Mouse (Mus musculus) forebrain, embryonic 10.5 days (tissue): ENCODE data around the gene Nsun2. TPM values are rescaled to one million over a fixed set of nuclear protein-coding genes. Genes with fewer than 3 reads are reported as not detected.
A peak's percentile ranks its signal among the peaks of the same experiment; 100 is the strongest.

ENCODE experiments used
- DNase-seq: peaks from one replicate; pipeline ENCODE4 v3.0.0-alpha.2; 2017; ENCODE audit warnings: low spot score; ENCODE audit errors: extremely low spot score
- H3K27ac ChIP-seq: fragments of 300-500 bp; sonication (generic); 2 replicates; pipeline ENCODE4 v1.5.1; 2016; ENCODE audit warnings: mild to moderate bottlenecking
- H3K27me3 ChIP-seq: fragments of 300-500 bp; sonication (generic); 2 replicates; pipeline ENCODE4 v1.6.1; 2016; ENCODE audit warnings: mild to moderate bottlenecking; ENCODE audit not compliant: poor library complexity, severe bottlenecking
- H3K36me3 ChIP-seq: fragments of 300-500 bp; sonication (generic); replicated peaks from 2 replicates; pipeline ENCODE4 v1.6.1; 2016; ENCODE audit warnings: mild to moderate bottlenecking, moderate library complexity
- H3K4me1 ChIP-seq: fragments of 300-500 bp; sonication (generic); 2 replicates; pipeline ENCODE4 v1.6.1; 2016
- H3K4me3 ChIP-seq: fragments of 300-500 bp; sonication (generic); 2 replicates; pipeline ENCODE4 v1.5.1; 2016; ENCODE audit warnings: mild to moderate bottlenecking, moderate library complexity
- H3K9me3 ChIP-seq: fragments of 300-500 bp; sonication (generic); 2 replicates; pipeline ENCODE4 v1.6.1; 2016; ENCODE audit warnings: mild to moderate bottlenecking, moderate library complexity
- WGBS: fragments of 180-500 bp; shearing (Covaris S2); methylation state at CpG from one replicate; pipeline ENCODE4 v1.1.7; 2016; 5-methylcytosine and 5-hydroxymethylcytosine counted together
- polyA plus RNA-seq: library from polyadenylated mRNA; unstranded; fragments of >200 nt; fragmentation: Nextera tagmentation; extraction: Ambion mirVana; gene quantifications from 2 replicates; pipeline ENCODE4 v1.2.1, GENCODE M21; 2016

Nsun2 gene
- 171 and 175 TPM in 2 replicates for polyA plus RNA-seq

GRCm38 (mm10) chr13:69533405-69534333, at the start of gene Nsun2:
Gene Nsun2, plus strand, starts transcription at chr13:69533746.
- peak within 1 kb of the TSS; percentile 97 for H3K4me3 ChIP-seq
- peaks cover 63% of the 10 kb centered on the region for H3K4me1 ChIP-seq
- WGBS: 2% methylated on average over 152 of the region's 155 CpGs
- peak; percentile 60 for DNase-seq
- peak within 1 kb of the TSS; percentile 98 for H3K27ac ChIP-seq
- H3K36me3 ChIP-seq: peaks cover 31% of the 10 kb centered on the region
- no peaks in the 10 kb centered on the region for H3K27me3 ChIP-seq
- H3K9me3 ChIP-seq: no peaks in the 10 kb centered on the region

GRCm38 (mm10) chr13:69485326-69485725, 48.2 kb upstream of the Nsun2 start:
- 18% methylated on average over 6 of the region's 6 CpGs for WGBS
- no peak for DNase-seq
- H3K36me3 ChIP-seq: no peaks in the 10 kb centered on the region
- H3K27ac ChIP-seq: no peak overlapping the region
- no peaks in the 10 kb centered on the region for H3K9me3 ChIP-seq
- peaks cover 95% of the 10 kb centered on the region for H3K27me3 ChIP-seq
- H3K4me3 ChIP-seq: no peak overlapping the region
- peaks cover 43% of the 10 kb centered on the region for H3K4me1 ChIP-seq

DNA sequence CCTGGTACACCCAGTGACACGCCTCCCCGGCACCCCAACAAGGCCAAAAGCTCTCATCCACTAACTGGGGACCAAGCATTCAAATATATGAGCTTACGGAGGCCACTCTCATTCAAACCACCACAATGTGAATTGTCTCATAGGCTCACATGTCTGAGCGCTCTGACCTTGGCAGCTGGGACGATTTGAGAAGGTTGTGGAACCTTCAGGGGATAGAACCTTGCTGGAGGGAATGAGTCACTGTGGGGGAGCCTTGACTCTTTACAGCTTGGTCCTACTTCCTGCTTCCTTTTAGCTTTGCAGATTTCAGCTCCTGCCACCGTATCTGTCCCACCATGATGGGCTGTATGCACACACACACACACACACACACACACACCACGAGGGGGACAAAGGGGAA, 47.7 kb upstream of the Nsun2 start:
- no peak for DNase-seq
- Histone ChIP-seq H3K4me3 (no peak overlapping the region), H3K4me1 (peaks cover 41% of the 10 kb centered on the region), H3K27ac (no peak overlapping the region), H3K36me3 (no peaks in the 10 kb centered on the region), H3K9me3 (no peaks in the 10 kb centered on the region), H3K27me3 (peaks cover 90% of the 10 kb centered on the region)
- WGBS: 71% methylated on average over 7 of the region's 7 CpGs

DNA sequence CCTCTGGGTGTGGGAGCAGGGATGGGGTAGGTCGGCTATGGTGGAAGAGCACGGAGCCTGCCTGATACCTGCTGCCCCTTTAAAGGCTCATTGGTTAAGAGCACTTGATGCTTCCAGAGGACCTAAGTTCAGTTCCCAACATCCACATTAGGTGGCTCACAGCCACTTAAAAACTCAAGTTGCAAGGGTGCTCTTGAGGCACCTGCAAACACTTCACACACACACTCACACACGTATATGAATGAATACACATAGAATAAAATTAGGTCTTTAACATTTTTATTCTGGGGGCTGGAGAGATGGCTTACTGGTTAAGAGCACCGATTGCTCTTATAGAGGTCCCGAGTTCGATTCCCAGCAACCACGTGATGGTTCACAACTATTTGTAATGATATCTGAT, 46.4 kb upstream of the Nsun2 start:
- Histone ChIP-seq H3K27ac (no peak overlapping the region), H3K4me3 (no peak overlapping the region; the same call in 1 of the 2 replicates), H3K4me1 (peaks cover 28% of the 10 kb centered on the region), H3K27me3 (peaks cover 78% of the 10 kb centered on the region), H3K9me3 (no peaks in the 10 kb centered on the region), H3K36me3 (no peaks in the 10 kb centered on the region)
- no peak for DNase-seq
- 84% methylated on average over 7 of the region's 7 CpGs for WGBS

DNA sequence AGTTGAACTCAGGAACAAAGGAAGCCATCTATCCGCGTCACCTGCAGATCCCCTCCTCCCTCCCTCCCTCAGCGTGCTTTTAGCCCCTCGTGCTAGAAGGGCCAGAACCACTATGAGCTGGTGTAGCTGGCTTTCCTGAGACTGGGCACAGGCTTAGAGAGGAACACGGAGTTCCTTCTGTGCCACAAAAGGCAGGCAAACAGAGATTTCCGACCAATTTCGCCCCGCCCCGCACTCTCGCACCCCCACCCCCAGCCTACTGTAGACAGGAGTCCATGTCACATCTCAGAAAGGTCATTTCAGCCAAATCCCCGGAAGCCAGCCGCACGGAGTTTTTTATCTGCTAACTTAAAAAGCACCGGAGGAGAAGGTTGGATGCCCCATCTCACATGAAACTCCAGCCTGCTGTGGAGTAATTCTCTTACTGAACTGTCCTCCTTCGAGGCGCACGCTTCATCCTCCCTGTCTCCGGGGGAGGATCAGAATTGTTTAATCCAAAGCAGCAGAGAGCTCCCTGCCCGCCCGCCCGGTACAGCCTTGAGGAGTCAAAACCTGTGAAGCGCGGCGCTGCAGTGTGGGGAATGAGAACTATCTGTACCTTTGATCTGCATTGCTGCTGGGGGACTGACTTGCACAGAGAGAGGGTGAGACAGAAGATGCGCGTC, 45.8 kb upstream of the Nsun2 start:
- Histone ChIP-seq H3K36me3 (no peaks in the 10 kb centered on the region), H3K27ac (no peak overlapping the region), H3K9me3 (no peaks in the 10 kb centered on the region), H3K4me3 (peak overlapping the region; percentile 45), H3K27me3 (peaks cover 71% of the 10 kb centered on the region), H3K4me1 (peaks cover 23% of the 10 kb centered on the region)
- DNase-seq: no peak
- WGBS: 3% methylated on average over 26 of the region's 26 CpGs

DNA sequence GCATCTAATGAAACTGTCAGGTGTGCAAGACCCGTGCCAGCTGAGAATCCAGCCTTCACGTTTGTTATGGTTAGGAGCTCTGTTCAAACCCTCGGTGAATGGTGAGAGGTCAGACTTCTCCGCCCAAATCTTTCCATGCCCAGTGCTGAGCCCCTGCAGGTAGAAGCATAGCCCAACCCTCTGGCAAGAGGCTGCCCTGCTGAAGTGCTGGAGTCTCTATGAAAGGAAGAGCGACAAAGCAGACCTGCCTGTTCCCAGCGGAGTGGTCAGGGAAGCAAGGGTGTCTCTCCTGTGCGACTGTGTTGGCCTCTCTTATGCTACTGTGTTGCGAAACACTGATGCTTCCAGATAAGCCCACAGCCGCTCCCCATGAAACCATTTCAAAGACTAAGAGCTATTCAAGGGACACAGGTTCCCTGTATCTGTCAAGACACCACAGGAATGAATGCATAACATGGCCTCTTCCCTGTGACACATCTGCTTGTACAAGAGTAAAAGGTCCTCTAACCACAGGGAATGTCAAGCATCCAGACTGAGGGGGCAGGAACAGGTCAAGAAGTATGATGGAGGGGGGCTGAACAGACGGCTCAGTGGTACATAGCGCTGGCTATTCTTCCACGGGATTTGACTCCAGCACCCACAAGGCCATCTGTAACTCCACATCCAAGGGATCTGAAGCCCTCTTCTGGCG, 44.8 kb upstream of the Nsun2 start:
- Histone ChIP-seq H3K27me3 (peaks cover 62% of the 10 kb centered on the region), H3K27ac (no peak overlapping the region), H3K9me3 (no peaks in the 10 kb centered on the region), H3K36me3 (no peaks in the 10 kb centered on the region), H3K4me1 (peaks cover 21% of the 10 kb centered on the region), H3K4me3 (no peak overlapping the region)
- 43% methylated on average over 13 of the region's 13 CpGs for WGBS
- DNase-seq: no peak

GRCm38 (mm10) chr13:69489777-69490176, 43.8 kb upstream of the Nsun2 start:
- no peak for DNase-seq
- Histone ChIP-seq H3K27ac (no peak overlapping the region), H3K4me3 (no peak overlapping the region), H3K4me1 (peaks cover 21% of the 10 kb centered on the region), H3K27me3 (peaks cover 52% of the 10 kb centered on the region), H3K36me3 (no peaks in the 10 kb centered on the region; the same call in 1 of the 2 replicates), H3K9me3 (no peaks in the 10 kb centered on the region)
- 89% methylated on average over 9 of the region's 9 CpGs for WGBS

GRCm38 (mm10) chr13:69492876-69493463, 40.6 kb upstream of the Nsun2 start:
- DNase-seq: no peak
- WGBS: 30% methylated on average over 7 of the region's 7 CpGs
- Histone ChIP-seq H3K36me3 (peaks cover 23% of the 10 kb centered on the region), H3K4me1 (peaks cover 11% of the 10 kb centered on the region), H3K27me3 (peaks cover 22% of the 10 kb centered on the region), H3K27ac (no peak overlapping the region), H3K9me3 (no peaks in the 10 kb centered on the region), H3K4me3 (no peak overlapping the region)

GRCm38 (mm10) chr13:69498276-69498675, 35.3 kb upstream of the Nsun2 start:
- no peak for DNase-seq
- Histone ChIP-seq H3K27ac (no peak overlapping the region), H3K9me3 (no peaks in the 10 kb centered on the region), H3K27me3 (no peaks in the 10 kb centered on the region), H3K4me3 (no peak overlapping the region), H3K4me1 (no peaks in the 10 kb centered on the region), H3K36me3 (peaks cover 76% of the 10 kb centered on the region)
- WGBS: 86% methylated on average over 5 of the region's 5 CpGs

DNA sequence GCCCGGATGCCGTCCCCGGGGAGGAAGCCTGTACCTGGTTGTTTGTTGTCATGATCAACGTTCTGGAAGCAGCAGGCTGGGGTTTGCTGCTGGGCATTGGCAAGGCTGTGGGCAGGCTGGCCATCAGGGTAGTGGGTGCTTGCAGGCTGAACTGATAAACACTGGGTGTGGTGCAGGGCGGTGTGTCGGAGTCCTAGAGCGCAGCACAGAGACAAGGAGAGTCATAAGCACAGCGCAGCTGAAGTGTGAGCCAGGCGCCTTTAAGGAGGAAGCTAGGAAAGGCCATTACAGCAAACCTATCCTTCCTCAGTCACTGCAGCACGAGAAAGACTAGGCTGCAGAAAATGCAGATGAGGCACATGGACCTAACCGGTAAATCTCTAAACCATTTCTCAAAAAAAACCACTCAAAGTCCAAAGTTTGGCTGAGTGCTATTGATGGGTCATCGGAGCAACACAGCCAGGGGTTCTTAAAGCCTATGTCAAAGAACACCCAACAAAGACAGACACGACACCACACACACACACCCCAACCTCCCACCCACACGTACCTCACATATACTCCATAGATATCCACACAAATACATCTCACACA, 31.3 kb upstream of the Nsun2 start:
- H3K27ac ChIP-seq: no peak overlapping the region
- no peaks in the 10 kb centered on the region for H3K27me3 ChIP-seq
- no peaks in the 10 kb centered on the region for H3K4me1 ChIP-seq
- 94% methylated on average over 14 of the region's 14 CpGs for WGBS
- H3K36me3 ChIP-seq: peaks cover 100% of the 10 kb centered on the region
- H3K9me3 ChIP-seq: no peaks in the 10 kb centered on the region
- no peak overlapping the region for H3K4me3 ChIP-seq
- DNase-seq: no peak

- no peak overlapping the region for H3K4me3 ChIP-seq
- WGBS: 85% methylated on average over 5 of the region's 5 CpGs
- H3K27me3 ChIP-seq: no peaks in the 10 kb centered on the region
- no peak overlapping the region for H3K27ac ChIP-seq
- H3K4me1 ChIP-seq: no peaks in the 10 kb centered on the region
- H3K36me3 ChIP-seq: peaks cover 100% of the 10 kb centered on the region
- H3K9me3 ChIP-seq: no peaks in the 10 kb centered on the region
- no peak for DNase-seq
Observed at GRCm38 (mm10) chr13:69502863-69503262, 30.7 kb upstream of the Nsun2 start.
